Mouse (Mus musculus): ENCODE results near the gene Psme1.

The Psme1 gene

DNA sequence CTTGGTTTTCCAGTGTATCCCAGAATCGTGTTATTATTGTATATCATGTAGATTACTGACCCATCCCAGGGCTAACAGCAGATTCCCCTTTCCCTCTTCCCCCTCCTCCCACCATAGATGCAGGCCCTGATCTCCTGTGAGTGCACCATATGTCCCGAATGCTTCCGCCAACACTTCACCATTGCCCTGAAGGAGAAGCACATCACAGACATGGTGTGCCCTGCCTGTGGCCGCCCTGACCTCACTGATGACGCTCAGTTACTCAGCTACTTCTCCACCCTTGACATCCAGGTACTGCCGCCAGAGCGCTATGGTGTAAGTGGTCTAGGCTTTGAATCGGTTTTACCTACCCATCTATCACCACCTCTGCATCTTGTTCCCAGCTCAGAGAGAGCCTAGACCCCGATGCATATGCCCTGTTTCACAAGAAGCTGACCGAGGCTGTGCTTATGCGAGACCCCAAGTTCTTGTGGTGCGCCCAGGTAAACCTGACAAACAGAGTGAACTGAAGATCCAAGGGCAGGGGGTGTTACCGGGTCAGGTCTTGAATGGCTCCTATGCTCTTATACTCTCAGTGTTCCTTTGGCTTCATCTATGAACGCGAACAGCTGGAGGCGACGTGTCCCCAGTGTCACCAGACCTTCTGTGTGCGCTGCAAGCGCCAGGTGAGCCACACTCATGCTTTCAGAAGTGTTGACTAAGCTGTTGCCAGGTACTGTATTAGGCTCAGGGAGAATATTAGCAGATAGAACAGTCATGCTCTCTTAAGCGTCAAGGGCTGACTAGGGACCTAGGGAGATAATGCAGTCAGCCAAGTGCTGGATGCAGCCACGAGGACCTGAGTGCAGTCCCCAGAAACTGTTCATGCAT, 20.8 kb downstream of the Psme1 start:
- no peak for DNase-seq (ENCODE audit: low spot score in 2 of 2)

DNA sequence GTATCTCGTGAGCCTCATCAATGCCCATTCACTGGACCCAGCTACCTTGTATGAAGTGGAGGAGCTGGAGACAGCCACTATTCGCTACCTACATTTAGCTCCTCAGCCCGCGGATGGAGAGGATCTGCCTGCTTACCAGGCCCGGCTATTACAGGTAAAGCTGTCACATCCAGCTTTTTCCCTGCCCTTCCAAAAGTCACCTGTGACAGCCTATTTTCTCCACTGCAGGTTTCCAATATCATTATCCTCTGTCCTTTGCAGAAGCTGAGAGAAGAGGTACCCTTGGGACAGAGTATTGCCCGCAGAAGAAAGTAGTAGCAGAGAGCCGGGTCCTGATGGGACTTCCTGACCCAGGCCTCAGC, 25.3 kb downstream of the Psme1 start, which contains the start of gene Irf9:
Gene Irf9, plus strand, starts transcription at position 301 of the 362 bp plus-strand sequence.
- DNase-seq (ENCODE audit: low spot score in 2 of 2), result no peak

DNA sequence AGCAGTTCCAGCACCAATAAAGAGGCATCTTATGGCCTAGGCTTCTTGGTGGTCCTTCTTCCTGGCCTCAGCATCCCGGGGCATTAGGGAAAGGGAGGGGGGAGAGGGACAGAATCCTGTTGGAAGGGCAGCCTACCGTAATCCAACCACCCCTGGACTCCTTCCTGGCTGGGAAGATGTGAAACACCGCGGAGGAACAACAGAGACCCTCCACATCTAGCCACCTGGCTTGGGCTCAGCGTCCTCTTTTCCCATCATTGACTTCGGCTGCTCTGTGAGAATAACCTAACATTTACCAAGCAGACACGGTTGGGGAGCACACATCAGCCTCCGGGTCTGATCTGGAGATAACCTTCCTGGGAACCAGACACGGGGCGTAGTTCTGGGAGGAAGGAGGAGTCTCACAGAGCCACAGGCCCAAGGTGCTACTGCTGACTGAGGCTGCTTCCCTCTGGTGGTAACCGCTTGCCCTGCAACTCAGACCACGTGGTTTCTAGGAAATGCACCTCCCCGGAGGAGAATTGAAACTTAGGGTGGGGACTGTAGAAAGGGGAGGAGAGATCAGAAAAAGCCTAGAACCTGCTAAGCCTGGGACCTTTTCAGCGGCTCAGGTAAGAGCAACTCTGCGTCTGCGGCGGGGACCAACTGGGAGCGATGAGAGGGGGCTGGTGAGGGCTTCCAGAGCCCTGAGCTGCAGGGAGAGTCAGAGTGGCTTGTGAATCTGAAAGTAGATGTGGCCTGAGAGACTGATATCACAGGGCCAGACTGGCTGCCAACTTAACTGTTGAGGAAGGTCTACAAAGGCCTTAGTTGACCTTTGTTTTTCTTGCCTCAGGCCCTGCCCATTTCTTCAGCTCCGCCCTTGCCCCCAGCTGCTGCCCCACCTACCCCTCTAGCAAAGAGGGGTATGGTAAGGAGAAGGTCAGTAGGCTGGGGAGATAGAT, 26.0 kb downstream of the Psme1 start:
- peak; percentile 84 to 91 for DNase-seq (ENCODE audit: low spot score in 2 of 2)

DNA sequence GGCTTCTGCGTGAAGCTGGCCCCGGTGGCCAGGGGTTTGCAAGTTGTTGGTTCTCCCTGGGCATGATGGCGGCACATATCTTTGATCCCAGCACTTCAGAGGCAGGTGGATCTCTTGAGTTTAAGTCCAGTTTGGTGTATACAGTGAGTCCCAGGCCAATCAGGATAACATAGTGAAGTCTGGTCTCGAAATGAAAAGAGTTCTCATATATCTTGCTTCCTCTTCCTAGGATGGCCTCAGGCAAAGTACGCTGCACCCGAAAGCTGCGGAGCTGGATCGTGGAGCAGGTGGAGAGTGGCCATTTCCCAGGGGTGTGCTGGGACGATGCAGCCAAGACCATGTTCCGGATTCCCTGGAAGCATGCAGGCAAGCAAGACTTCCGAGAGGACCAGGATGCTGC, 26.9 kb downstream of the Psme1 start:
- DNase-seq (ENCODE audit: low spot score in 2 of 2), result no peak

DNA sequence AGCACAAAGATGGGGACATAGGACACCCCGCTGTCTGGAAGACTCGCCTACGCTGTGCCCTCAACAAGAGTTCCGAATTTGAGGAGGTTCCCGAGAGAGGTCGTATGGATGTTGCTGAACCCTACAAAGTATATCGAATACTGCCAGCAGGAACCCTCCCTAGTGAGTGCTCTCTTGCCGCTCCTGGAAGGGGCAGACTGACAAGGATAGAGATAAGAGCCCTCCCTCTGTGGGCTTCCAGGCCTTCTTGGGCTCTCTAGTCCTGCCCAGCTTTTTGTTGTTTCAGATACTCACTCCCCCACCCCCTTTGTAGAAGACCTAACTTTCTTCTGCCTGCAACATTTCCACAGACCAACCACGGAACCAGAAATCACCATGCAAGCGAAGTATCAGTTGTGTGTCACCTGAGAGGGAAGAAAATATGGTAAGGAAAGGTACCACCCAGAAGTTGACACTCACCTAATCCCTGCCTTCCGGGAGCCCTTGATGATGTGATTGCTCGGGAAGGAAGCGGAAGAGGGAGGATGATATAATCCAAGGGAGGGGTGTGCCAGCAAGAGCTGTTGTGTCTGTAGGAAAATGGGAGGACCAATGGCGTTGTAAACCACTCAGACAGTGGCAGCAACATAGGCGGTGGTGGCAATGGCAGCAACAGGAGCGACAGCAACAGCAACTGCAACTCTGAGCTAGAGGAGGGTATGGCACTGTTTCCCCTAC, 28.0 kb downstream of the Psme1 start:
- DNase-seq (ENCODE audit: low spot score in 2 of 2), result no peak

DNA sequence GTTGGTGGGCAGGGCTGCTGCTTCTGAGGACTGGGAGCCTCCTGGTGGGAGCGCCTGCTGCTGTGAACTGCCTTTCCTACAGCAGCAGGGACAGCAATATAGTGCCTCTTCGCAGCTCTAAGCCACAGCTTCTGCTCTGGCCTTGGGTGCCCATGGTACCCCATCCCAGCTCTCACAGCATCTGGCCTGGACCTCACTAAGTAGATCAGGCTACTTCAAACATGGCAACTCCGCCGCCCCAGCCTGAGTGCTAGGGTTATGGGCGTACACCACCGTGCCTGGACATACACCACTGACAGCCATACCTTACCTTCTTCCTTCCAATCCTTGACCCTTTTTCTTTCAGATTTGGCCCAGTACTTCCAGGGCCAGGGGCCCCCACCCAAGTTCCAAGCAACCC, 30.4 kb downstream of the Psme1 start:
- no peak for DNase-seq (ENCODE audit: low spot score in 2 of 2)

DNA sequence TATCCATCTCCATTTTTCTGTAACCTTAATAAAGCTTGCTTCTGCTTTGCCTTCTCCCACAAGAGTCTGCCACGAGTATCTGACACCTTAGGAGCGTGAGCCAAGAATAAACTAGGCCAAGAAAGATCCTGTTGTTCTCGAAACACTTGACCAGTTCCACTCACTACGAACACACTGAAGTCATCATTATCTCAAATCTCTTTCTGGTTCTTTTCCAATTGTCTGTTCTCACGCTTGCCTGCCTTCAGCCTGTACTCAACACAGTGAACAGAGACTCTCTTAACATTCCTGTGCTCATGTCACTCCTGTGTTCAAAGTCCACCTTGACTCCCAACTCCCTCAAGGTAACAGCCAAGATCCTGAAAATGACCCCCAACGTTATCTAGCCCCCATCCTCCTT, 35.4 kb downstream of the Psme1 start:
- no peak for DNase-seq (ENCODE audit: low spot score in 2 of 2)

DNA sequence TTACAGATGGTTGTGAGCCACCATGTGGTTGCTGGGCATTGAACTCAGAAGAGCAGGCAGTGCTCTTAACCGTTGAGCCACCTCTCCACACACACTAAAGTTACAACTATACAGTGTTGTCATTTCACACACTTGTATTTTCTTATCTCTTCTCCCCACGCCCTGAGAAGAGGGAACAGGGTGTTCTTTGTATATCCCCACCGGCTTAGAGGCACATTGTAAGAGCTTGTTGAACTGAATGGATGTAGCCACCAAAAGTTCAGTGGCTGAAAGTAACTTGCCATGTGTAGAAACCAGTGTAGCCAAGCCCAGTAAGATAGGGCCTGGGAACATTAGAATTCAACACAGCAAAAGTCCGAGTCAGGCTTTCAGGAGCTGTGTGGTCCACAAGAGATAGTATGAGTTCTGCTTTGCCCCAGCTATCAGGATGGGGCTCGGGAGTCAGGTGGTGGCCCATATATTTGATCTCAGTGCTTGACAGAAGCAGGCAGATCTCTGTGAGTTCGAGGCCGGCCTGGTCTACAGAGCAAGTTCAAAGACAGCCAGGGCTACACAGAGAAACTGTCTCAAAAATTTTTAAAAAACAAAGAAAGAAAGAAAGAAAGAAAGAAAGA, 36.7 kb downstream of the Psme1 start:
- DNase-seq (ENCODE audit: low spot score in 2 of 2), result no peak

DNA sequence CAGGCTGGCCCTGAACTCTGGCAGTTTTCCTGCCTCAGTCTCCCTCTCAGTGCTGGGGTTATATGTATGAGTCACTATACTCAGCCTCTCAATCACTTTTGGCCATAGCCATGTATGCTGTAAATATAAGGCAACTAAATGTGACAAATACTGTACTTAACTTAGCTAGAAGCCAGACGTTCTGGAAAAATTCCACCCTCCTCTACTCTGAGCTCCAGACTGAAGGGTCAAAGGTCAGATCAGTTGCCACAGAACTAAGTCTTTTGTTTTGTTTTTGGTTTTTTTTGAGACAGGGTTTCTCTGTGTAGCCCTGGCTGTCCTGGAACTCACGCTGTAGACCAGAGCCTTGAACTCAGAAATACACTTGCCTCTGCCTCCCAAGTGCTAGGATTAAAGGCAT, 38.0 kb downstream of the Psme1 start:
- DNase-seq (ENCODE audit: low spot score in 2 of 2), result no peak

DNA sequence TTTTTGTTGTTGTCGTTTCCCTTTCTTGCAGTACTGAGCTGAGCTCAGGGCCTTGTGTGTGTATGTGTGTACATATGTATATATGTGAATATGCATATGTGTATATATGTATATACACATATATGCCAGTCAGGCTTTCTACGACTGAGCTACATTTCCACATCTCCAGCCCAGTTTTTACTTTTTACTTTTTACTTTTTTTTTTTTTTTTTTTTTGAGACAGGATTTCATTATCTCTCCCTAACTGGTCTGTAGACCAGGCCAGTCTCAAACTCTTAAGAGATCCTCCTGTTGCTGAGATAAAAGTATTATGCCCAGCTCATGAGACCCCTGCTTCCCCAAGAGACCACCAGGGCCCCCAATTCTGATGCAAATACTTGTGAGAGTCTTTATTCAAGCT, 38.9 kb downstream of the Psme1 start:
- DNase-seq (ENCODE audit: low spot score in 2 of 2), result no peak

DNA sequence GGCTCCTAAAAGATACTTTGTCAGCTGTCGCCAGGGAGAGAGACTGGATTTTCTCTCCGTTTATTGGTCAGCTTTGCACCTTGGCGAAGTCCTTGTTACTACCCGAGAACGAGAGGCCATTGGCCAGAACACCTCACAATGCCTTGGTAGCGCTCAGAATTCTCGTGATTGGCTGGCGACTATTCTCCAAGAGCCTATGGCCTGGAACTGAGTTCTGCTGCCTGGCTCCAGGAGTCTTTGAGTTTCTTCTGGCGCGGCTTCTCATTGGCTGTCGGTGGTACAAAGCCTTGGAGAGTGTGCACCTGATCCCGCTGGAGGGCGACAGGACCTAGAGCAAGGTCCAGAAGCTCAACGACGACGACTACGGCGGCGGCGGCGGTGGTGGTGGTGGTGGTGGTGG, 39.9 kb downstream of the Psme1 start, which contains the start of gene Rec8:
Gene Rec8, plus strand, starts transcription at position 216 of the 400 bp plus-strand sequence.
- DNase-seq (ENCODE audit: low spot score in 2 of 2), result no peak

DNA sequence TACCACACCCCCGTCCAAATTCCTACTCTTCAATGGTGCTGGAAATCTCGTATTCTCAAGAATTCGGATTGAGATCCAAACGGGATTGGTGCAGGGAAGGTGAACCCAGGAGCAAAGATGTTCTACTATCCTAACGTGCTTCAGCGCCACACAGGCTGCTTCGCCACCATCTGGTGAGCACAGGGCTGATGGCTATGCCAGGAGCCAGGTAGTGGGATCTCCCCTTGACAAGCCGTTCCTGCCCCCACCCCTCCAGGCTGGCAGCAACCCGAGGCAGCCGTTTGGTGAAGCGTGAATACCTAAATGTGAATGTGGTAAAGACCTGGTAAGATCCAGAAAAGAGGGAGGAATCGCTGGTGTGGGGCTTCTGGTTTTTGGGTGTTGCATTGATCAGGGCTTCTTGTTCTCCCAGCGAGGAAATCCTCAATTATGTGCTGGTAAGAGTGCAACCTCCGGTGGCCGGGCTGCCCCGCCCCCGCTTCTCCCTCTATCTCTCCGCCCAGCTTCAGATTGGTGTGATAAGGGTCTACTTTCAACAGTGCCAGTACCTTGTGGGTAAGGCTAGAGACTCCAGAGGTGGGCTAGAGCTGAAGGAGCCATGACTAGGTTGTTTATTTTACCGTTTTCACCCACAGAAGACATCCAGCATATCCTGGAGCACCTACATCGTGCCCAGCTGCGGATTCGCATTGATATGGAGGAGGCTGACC, 40.7 kb downstream of the Psme1 start:
- DNase-seq (ENCODE audit: low spot score in 2 of 2), result no peak

DNA sequence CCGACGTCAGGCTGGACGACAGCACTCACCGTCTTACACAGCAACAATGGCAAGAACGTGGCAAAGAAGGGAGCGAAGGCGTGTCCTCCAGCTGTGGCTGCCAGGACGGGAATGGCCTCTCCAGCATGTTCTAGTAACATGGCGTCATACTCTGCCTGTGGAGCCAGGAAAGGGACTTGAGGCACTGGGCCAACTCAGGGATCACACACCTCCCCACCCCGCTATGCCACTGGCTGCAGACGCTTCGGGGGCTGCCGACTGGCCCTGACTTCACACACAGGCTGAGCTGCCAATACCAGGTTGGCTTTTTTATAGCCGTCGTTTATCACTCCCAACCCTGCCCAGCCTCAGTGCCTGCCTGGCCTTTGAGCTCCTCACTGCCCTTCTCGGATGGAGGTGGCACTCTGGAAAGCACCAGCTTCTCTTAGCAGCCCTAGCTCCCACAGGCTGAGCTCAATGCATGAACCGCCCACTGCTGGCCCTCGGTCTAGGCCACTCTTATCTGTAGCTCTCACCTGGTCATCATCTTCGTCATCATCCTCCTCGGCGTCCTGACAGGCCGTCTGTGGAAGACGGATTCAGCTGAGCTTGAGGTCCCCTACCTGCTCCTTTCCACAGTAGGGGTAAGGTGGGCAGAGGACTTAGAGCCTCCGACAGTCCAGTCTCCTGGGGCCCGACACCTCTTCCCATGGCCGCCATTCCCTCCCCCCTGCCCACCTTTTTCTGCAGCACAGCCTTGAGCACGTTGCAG, 50.3 kb downstream of the Psme1 start:
- DNase-seq (ENCODE audit: low spot score in 2 of 2), result no peak

DNA sequence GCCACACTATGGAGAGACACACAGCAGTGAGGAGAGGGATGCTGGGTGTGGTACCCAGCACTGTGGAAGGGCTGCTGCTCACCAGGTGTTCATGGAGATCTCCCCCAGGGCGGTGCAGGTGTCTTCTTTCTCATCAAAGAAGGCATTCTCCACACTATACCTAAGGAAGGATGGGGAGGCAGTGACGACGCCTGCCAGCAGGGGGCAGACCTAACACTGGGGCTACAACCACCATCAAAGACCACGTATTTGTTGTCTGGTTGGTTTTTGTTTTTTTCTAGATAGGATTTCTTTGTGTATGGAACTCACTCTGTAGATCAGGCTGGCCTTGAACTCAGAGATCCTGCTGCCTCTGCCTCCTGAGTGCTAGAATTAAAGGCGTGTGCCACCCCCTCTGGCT, 51.4 kb downstream of the Psme1 start:
- DNase-seq (ENCODE audit: low spot score in 2 of 2), result peak; percentile 39 to 42

Measured in right cerebral cortex, adult 2 months (tissue).